Mouse (Mus musculus): ENCODE results near the gene Hoxc8.

- TF ChIP-seq POLR2A (IDR thresholded peaks at IDR 0.05; ENCODE audit: low read depth, low read length) (no peak), CTCF (IDR thresholded peaks at IDR 0.05; ENCODE audit: extremely low read depth, insufficient read length, insufficient replicate concordance, low read depth, low read length) (no peak)
These were observed 8.3 kb downstream of the Hoxc8 start for GRCm38 (mm10) chr15:102998608-102999182.
